Mouse (Mus musculus): Measurements from ENCODE around the gene Efcab11. TPM values are rescaled to one million over a fixed set of nuclear protein-coding genes. Genes with fewer than 3 reads are reported as not detected.

The Efcab11 gene
- polyA plus RNA-seq, 2 experiments: 2.9 to 6.6 TPM

GRCm38 (mm10) chr12:99723791-99724190 is 160.4 kb downstream of the Efcab11 start:
- 71% methylated on average over 8 of the region's 8 CpGs for WGBS (ENCODE audit: insufficient replicate concordance)
- no peaks in the 10 kb centered on the region for H3K36me3 ChIP-seq (replicated peaks; ENCODE audit: control insufficient read depth, insufficient read depth, low read depth)
- no peak overlapping the region for H3K4me3 ChIP-seq (ENCODE audit: insufficient read depth in 1 of 2, low read depth in 2 of 2, low read length in 2 of 2)
- H3K4me1 ChIP-seq (replicated peaks; ENCODE audit: control insufficient read depth in 2 of 2, insufficient read depth in 2 of 2, low read length in 1 of 2): no peaks in the 10 kb centered on the region
- no peak for ATAC-seq (ENCODE audit: insufficient read depth)
- H3K27me3 ChIP-seq (ENCODE audit: control insufficient read depth, insufficient read depth, low read length): no peaks in the 10 kb centered on the region
- no peak for TF ChIP-seq CTCF (IDR thresholded peaks at IDR 0.05; ENCODE audit: low read depth)
- TF ChIP-seq EP300 (IDR thresholded peaks at IDR 0.05; ENCODE audit: low read depth): no peak
- DNase-seq (ENCODE audit: low read depth in 3 of 3, low spot score in 3 of 3): no peak
- H3K9me3 ChIP-seq (ENCODE audit: control insufficient read depth, low read length): no peaks in the 10 kb centered on the region
- no peak overlapping the region for H3K9ac ChIP-seq (replicated peaks)
- no peak overlapping the region for H3K4me2 ChIP-seq (ENCODE audit: low read depth)
- no peak overlapping the region for H3K27ac ChIP-seq

GRCm38 (mm10) chr12:99721318-99721717 is 162.9 kb downstream of the Efcab11 start:
- Histone ChIP-seq H3K9me3 (ENCODE audit: control insufficient read depth, low read length) (no peaks in the 10 kb centered on the region), H3K4me1 (replicated peaks; ENCODE audit: control insufficient read depth in 2 of 2, insufficient read depth in 2 of 2, low read length in 1 of 2) (no peaks in the 10 kb centered on the region), H3K4me3 (ENCODE audit: insufficient read depth in 1 of 2, low read depth in 2 of 2, low read length in 2 of 2) (no peak overlapping the region), H3K36me3 (replicated peaks; ENCODE audit: control insufficient read depth, insufficient read depth, low read depth) (no peaks in the 10 kb centered on the region), H3K27me3 (ENCODE audit: control insufficient read depth, insufficient read depth, low read length) (no peaks in the 10 kb centered on the region), H3K9ac (replicated peaks) (no peak overlapping the region), H3K27ac (no peak overlapping the region), H3K4me2 (ENCODE audit: low read depth) (no peak overlapping the region)
- 74% methylated on average over 10 of the region's 10 CpGs for WGBS (ENCODE audit: insufficient replicate concordance)
- no peak for TF ChIP-seq EP300 (IDR thresholded peaks at IDR 0.05; ENCODE audit: low read depth)
- no peak for TF ChIP-seq CTCF (IDR thresholded peaks at IDR 0.05; ENCODE audit: low read depth)
- ATAC-seq (ENCODE audit: insufficient read depth) (no peak), DNase-seq (ENCODE audit: low read depth in 3 of 3, low spot score in 3 of 3) (no peak)

- no peak overlapping the region for H3K4me3 ChIP-seq (ENCODE audit: insufficient read depth in 1 of 2, low read depth in 2 of 2, low read length in 2 of 2)
- no peak for ATAC-seq (ENCODE audit: insufficient read depth)
- H3K36me3 ChIP-seq (replicated peaks; ENCODE audit: control insufficient read depth, insufficient read depth, low read depth): no peaks in the 10 kb centered on the region
- no peaks in the 10 kb centered on the region for H3K4me1 ChIP-seq (replicated peaks; ENCODE audit: control insufficient read depth in 2 of 2, insufficient read depth in 2 of 2, low read length in 1 of 2)
- TF ChIP-seq EP300 (IDR thresholded peaks at IDR 0.05; ENCODE audit: low read depth): no peak
- no peak for TF ChIP-seq CTCF (IDR thresholded peaks at IDR 0.05; ENCODE audit: low read depth)
- H3K9me3 ChIP-seq (ENCODE audit: control insufficient read depth, low read length): no peaks in the 10 kb centered on the region
- no peak overlapping the region for H3K27ac ChIP-seq
- no peak for DNase-seq (ENCODE audit: low read depth in 3 of 3, low spot score in 3 of 3)
- WGBS (ENCODE audit: insufficient replicate concordance): 76% methylated on average over 11 of the region's 11 CpGs
- H3K27me3 ChIP-seq (ENCODE audit: control insufficient read depth, insufficient read depth, low read length): no peaks in the 10 kb centered on the region
- H3K9ac ChIP-seq (replicated peaks): no peak overlapping the region
- no peak overlapping the region for H3K4me2 ChIP-seq (ENCODE audit: low read depth)
Measured at GRCm38 (mm10) chr12:99719777-99720176, 164.5 kb downstream of the Efcab11 start.

- Histone ChIP-seq H3K9me3 (ENCODE audit: control insufficient read depth, low read length) (no peaks in the 10 kb centered on the region), H3K4me2 (ENCODE audit: low read depth) (no peak overlapping the region), H3K36me3 (replicated peaks; ENCODE audit: control insufficient read depth, insufficient read depth, low read depth) (no peaks in the 10 kb centered on the region), H3K4me1 (replicated peaks; ENCODE audit: control insufficient read depth in 2 of 2, insufficient read depth in 2 of 2, low read length in 1 of 2) (no peaks in the 10 kb centered on the region), H3K27ac (no peak overlapping the region), H3K9ac (replicated peaks) (no peak overlapping the region), H3K4me3 (ENCODE audit: insufficient read depth in 1 of 2, low read depth in 2 of 2, low read length in 2 of 2) (no peak overlapping the region), H3K27me3 (ENCODE audit: control insufficient read depth, insufficient read depth, low read length) (no peaks in the 10 kb centered on the region)
- TF ChIP-seq EP300 (IDR thresholded peaks at IDR 0.05; ENCODE audit: low read depth) (no peak), CTCF (IDR thresholded peaks at IDR 0.05; ENCODE audit: low read depth) (no peak)
- DNase-seq (ENCODE audit: low read depth in 3 of 3, low spot score in 3 of 3) (no peak), ATAC-seq (ENCODE audit: insufficient read depth) (no peak)
- 65% methylated on average over 2 of the region's 2 CpGs for WGBS (ENCODE audit: insufficient replicate concordance)
Measured at GRCm38 (mm10) chr12:99718161-99718560, 166.1 kb downstream of the Efcab11 start.

- ATAC-seq (ENCODE audit: insufficient read depth) (no peak), DNase-seq (ENCODE audit: low read depth in 3 of 3, low spot score in 3 of 3) (no peak)
- Histone ChIP-seq H3K9ac (replicated peaks) (no peak overlapping the region), H3K9me3 (ENCODE audit: control insufficient read depth, low read length) (no peaks in the 10 kb centered on the region), H3K4me1 (replicated peaks; ENCODE audit: control insufficient read depth in 2 of 2, insufficient read depth in 2 of 2, low read length in 1 of 2) (no peaks in the 10 kb centered on the region; a peak in 1 of 4 replicates), H3K36me3 (replicated peaks; ENCODE audit: control insufficient read depth, insufficient read depth, low read depth) (no peaks in the 10 kb centered on the region), H3K27me3 (ENCODE audit: control insufficient read depth, insufficient read depth, low read length) (no peaks in the 10 kb centered on the region), H3K27ac (no peak overlapping the region), H3K4me2 (ENCODE audit: low read depth) (no peak overlapping the region), H3K4me3 (ENCODE audit: insufficient read depth in 1 of 2, low read depth in 2 of 2, low read length in 2 of 2) (no peak overlapping the region)
- 58% methylated on average over 8 of the region's 8 CpGs for WGBS (ENCODE audit: insufficient replicate concordance)
- TF ChIP-seq EP300 (IDR thresholded peaks at IDR 0.05; ENCODE audit: low read depth): no peak
- no peak for TF ChIP-seq CTCF (IDR thresholded peaks at IDR 0.05; ENCODE audit: low read depth)
Measured at GRCm38 (mm10) chr12:99716038-99716610, 168.1 kb downstream of the Efcab11 start.
